Mouse (Mus musculus) natural killer cell, adult 2 months (primary cell): ENCODE results near the gene Zdhhc15.
"Not testable (repeated sequence)": the region's sequence is repeated elsewhere in the genome, so short reads cannot be mapped to it uniquely, and the experiment has no call there.

Source experiments
- DNase-seq, 2 experiments: peaks; one replicate each; pipeline ENCODE4 v3.0.0; 2022; ENCODE audit warnings: low spot score in 2 of 2

Zdhhc15 gene

GRCm38 (mm10) chrX:104670757-104671549 is at the start of gene Zdhhc15:
Gene Zdhhc15, minus strand, starts transcription at chrX:104671064.
- DNase-seq: peak; percentile 39 to 59

GRCm38 (mm10) chrX:104707935-104708334 is 37.1 kb upstream of the Zdhhc15 start:
- DNase-seq: no peak

- no peak for DNase-seq
Measured at GRCm38 (mm10) chrX:104669850-104670756, 761 bp downstream of the Zdhhc15 start.

- no peak for DNase-seq
Measured at GRCm38 (mm10) chrX:104656976-104657375, 13.9 kb downstream of the Zdhhc15 start.

- DNase-seq: no peak
Measured at GRCm38 (mm10) chrX:104612531-104612930, 58.3 kb downstream of the Zdhhc15 start.

GRCm38 (mm10) chrX:104603738-104604430 is 67.0 kb downstream of the Zdhhc15 start:
- DNase-seq: not testable (repeated sequence)

- not testable (repeated sequence) for DNase-seq
Measured at GRCm38 (mm10) chrX:104602168-104602859, 68.5 kb downstream of the Zdhhc15 start.

GRCm38 (mm10) chrX:104573946-104574345 is 96.9 kb downstream of the Zdhhc15 start:
- DNase-seq: no peak

GRCm38 (mm10) chrX:104567497-104567896 is 103.4 kb downstream of the Zdhhc15 start:
- DNase-seq: no peak

- no peak for DNase-seq
Measured at GRCm38 (mm10) chrX:104545283-104545682, 125.6 kb downstream of the Zdhhc15 start.

GRCm38 (mm10) chrX:104543919-104544595 is 126.8 kb downstream of the Zdhhc15 start:
- no peak for DNase-seq

- no peak for DNase-seq
Measured at GRCm38 (mm10) chrX:104542635-104543034, 128.2 kb downstream of the Zdhhc15 start.

- no peak for DNase-seq
Measured at GRCm38 (mm10) chrX:104501765-104502164, 169.1 kb downstream of the Zdhhc15 start.

GRCm38 (mm10) chrX:104489626-104490355 is 181.1 kb downstream of the Zdhhc15 start:
- DNase-seq: no peak

GRCm38 (mm10) chrX:104488870-104489467 is 181.9 kb downstream of the Zdhhc15 start:
- no peak for DNase-seq

- DNase-seq: no peak
Measured at GRCm38 (mm10) chrX:104488036-104488435, 182.8 kb downstream of the Zdhhc15 start.
